Mouse (Mus musculus) G1E (cell line): ENCODE results near the gene Coro2a.

Source experiments
- CTCF ChIP-seq: IDR thresholded peaks from 2 replicates; pipeline ENCODE4 v1.5.1; 2012; ENCODE audit warnings: low read depth, low read length, inconsistent platforms, mixed read lengths
- GATA1 ChIP-seq: IDR thresholded peaks from 2 replicates; pipeline ENCODE4 v1.6.1; 2012; ENCODE audit warnings: borderline replicate concordance, low read length, inconsistent platforms, mixed read lengths
- GATA2 ChIP-seq: IDR thresholded peaks from 2 replicates; pipeline ENCODE4 v1.6.1; 2012; ENCODE audit warnings: low read depth, low read length, inconsistent platforms, borderline replicate concordance
- POLR2AphosphoS5 ChIP-seq: IDR thresholded peaks from 2 replicates; pipeline ENCODE4 v1.6.1; 2012; ENCODE audit warnings: low read depth, low read length, inconsistent platforms; ENCODE audit not compliant: insufficient replicate concordance
- TAL1 ChIP-seq: conservative IDR thresholded peaks from 2 replicates; pipeline ENCODE4 v1.6.1; 2012; ENCODE audit warnings: low read depth, low read length, inconsistent platforms, mixed read lengths

GRCm38 (mm10) chr4:46495543-46495942 lies 106.5 kb downstream of the Coro2a start:
- no peak for TF ChIP-seq CTCF
- no peak for TF ChIP-seq TAL1
- TF ChIP-seq GATA2, result no peak
- no peak for TF ChIP-seq POLR2AphosphoS5
- no peak for TF ChIP-seq GATA1
